Mouse (Mus musculus): ENCODE measurements around the gene Aplnr. TPM values are rescaled to one million over a fixed set of nuclear protein-coding genes. Genes with fewer than 3 reads are reported as not detected.

The Aplnr gene
- polyA plus RNA-seq (2017; shearing (Covaris generic)): not detected

GRCm38 (mm10) chr2:85136089-85136488 lies at the start of gene Aplnr:
TSS of gene Aplnr (plus strand) at chr2:85136225.

Other genes starting within 250 kb of the Aplnr start
- gene Rtn4rl2, start 249.5 kb upstream of the Aplnr start, polyA plus RNA-seq (2017; shearing (Covaris generic)): not detected
- 11.6 TPM for gene Slc43a3, start 199.6 kb upstream of the Aplnr start, polyA plus RNA-seq (2017; shearing (Covaris generic))
- gene Prg2, start 155.8 kb upstream of the Aplnr start, polyA plus RNA-seq (2017; shearing (Covaris generic)): not detected
- 0.73 TPM for gene Prg3, start 148.0 kb upstream of the Aplnr start, polyA plus RNA-seq (2017; shearing (Covaris generic))
- gene Ssrp1, start 99.0 kb upstream of the Aplnr start, polyA plus RNA-seq (2017; shearing (Covaris generic)): 249 TPM
- gene P2rx3, start 98.8 kb upstream of the Aplnr start, polyA plus RNA-seq (2017; shearing (Covaris generic)): 0.26 TPM
- 16.6 TPM for gene Tnks1bp1, start 88.2 kb upstream of the Aplnr start, polyA plus RNA-seq (2017; shearing (Covaris generic))
- gene Lrrc55, start 61.0 kb downstream of the Aplnr start, polyA plus RNA-seq (2017; shearing (Covaris generic)): 0.09 TPM
- gene Olfr987, start 203.1 kb downstream of the Aplnr start, polyA plus RNA-seq (2017; shearing (Covaris generic)): not detected
- not detected for gene Olfr988, start 227.0 kb downstream of the Aplnr start, polyA plus RNA-seq (2017; shearing (Covaris generic))

Data from inflammation-experienced regulatory T-cells, adult 16 weeks (primary cell).